Mouse (Mus musculus) MEL (cell line): ENCODE data around the gene Gm9964. TPM values are rescaled to one million over a fixed set of nuclear protein-coding genes. Genes with fewer than 3 reads are reported as not detected.

Experiments used
- DNase-seq: peaks from one replicate; pipeline ENCODE4 v3.0.0; 2011; ENCODE audit warnings: low read depth, low spot score
- H3K27ac ChIP-seq: 2 replicates; pipeline ENCODE4 v1.5.1; 2012; ENCODE audit warnings: low read depth, mild to moderate bottlenecking, control low read depth, low read length, moderate library complexity; ENCODE audit not compliant: control insufficient read depth
- H3K27me3 ChIP-seq, 2 experiments: fragments of 150-350 bp in 1 of 2; sonication (generic) in 1 of 2; 2 replicates each; pipeline ENCODE4 v1.6.1; 2012; ENCODE audit warnings: low read length in 2 of 2, mild to moderate bottlenecking in 2 of 2, improper control_type of control experiment in 1 of 2, moderate library complexity in 1 of 2; ENCODE audit not compliant: insufficient read depth in 2 of 2, control insufficient read depth in 1 of 2
- H3K36me3 ChIP-seq, 2 experiments: 2 replicates each; pipeline ENCODE4 v1.6.1; 2012 to 2014; ENCODE audit warnings: low read length in 2 of 2, improper control_type of control experiment in 1 of 2, inconsistent platforms in 1 of 2, mild to moderate bottlenecking in 1 of 2; ENCODE audit not compliant: insufficient read depth in 2 of 2, control insufficient read depth in 1 of 2
- H3K4me1 ChIP-seq, 2 experiments: fragments of 150-350 bp in 1 of 2; sonication (generic) in 1 of 2; 2 replicates each; pipeline ENCODE4 v1.6.1; 2012; ENCODE audit warnings: low read length in 2 of 2, improper control_type of control experiment in 1 of 2, mild to moderate bottlenecking in 1 of 2; ENCODE audit not compliant: insufficient read depth in 2 of 2, control insufficient read depth in 1 of 2
- H3K4me3 ChIP-seq, 2 experiments: fragments of 150-350 bp in 1 of 2; sonication (generic) in 1 of 2; 2 replicates each; pipeline ENCODE4 v1.5.1; 2012; ENCODE audit warnings: low read depth in 2 of 2, low read length in 2 of 2, mild to moderate bottlenecking in 2 of 2, moderate library complexity in 2 of 2, control low read depth in 1 of 2, improper control_type of control experiment in 1 of 2; ENCODE audit not compliant: control insufficient read depth in 1 of 2, insufficient read depth in 1 of 2
- H3K79me2 ChIP-seq: 2 replicates; pipeline ENCODE4 v1.6.1; 2012; ENCODE audit warnings: mild to moderate bottlenecking, low read length, moderate library complexity; ENCODE audit not compliant: control insufficient read depth, poor library complexity, insufficient read depth
- H3K9ac ChIP-seq: 2 replicates; pipeline ENCODE4 v1.6.1; 2012; ENCODE audit warnings: low read depth, mild to moderate bottlenecking, control low read depth, low read length, moderate library complexity; ENCODE audit not compliant: control insufficient read depth, poor library complexity, severe bottlenecking
- H3K9me3 ChIP-seq: fragments of 150-350 bp; sonication (generic); replicated peaks from 2 replicates; pipeline ENCODE4 v1.6.1; 2012; ENCODE audit warnings: mild to moderate bottlenecking, low read length, improper control_type of control experiment, moderate library complexity; ENCODE audit not compliant: insufficient read depth
- CHD1 ChIP-seq: IDR thresholded peaks from 2 replicates; pipeline ENCODE4 v1.6.1; 2012; ENCODE audit warnings: low read depth, mild to moderate bottlenecking, inconsistent platforms, low read length, improper control_type of control experiment
- GABPA ChIP-seq: IDR thresholded peaks from 2 replicates; pipeline ENCODE4 v1.6.1; 2012; ENCODE audit warnings: low read depth, mild to moderate bottlenecking, inconsistent platforms, low read length, improper control_type of control experiment, moderate library complexity
- KAT2A ChIP-seq: conservative IDR thresholded peaks from 2 replicates; pipeline ENCODE4 v1.6.1; 2012; ENCODE audit warnings: low read depth, low read length, improper control_type of control experiment, inconsistent platforms
- MAFK ChIP-seq: IDR thresholded peaks from 2 replicates; pipeline ENCODE4 v1.6.1; 2011; ENCODE audit warnings: low read depth, mild to moderate bottlenecking, low read length, improper control_type of control experiment, borderline replicate concordance
- MEF2A ChIP-seq: IDR thresholded peaks from 2 replicates; pipeline ENCODE4 v1.6.1; 2014; ENCODE audit warnings: low read depth, mild to moderate bottlenecking, inconsistent platforms, low read length, improper control_type of control experiment; ENCODE audit not compliant: poor library complexity, insufficient replicate concordance, severe bottlenecking; ENCODE audit errors: extremely low read depth
- MXI1 ChIP-seq: IDR thresholded peaks from 2 replicates; pipeline ENCODE4 v1.6.1; 2011; ENCODE audit warnings: mild to moderate bottlenecking, low read depth, low read length, improper control_type of control experiment
- NELFE ChIP-seq: IDR thresholded peaks from 2 replicates; pipeline ENCODE4 v1.6.1; 2011; ENCODE audit warnings: low read depth, low read length, improper control_type of control experiment
- NRF1 ChIP-seq: IDR thresholded peaks from 2 replicates; pipeline ENCODE4 v1.6.1; 2014; ENCODE audit warnings: low read depth, mild to moderate bottlenecking, inconsistent platforms, low read length, improper control_type of control experiment, moderate library complexity; ENCODE audit not compliant: poor library complexity, insufficient read depth, severe bottlenecking
- POLR2A ChIP-seq, 2 experiments: IDR thresholded peaks; 2 replicates each; pipeline ENCODE4 v1.6.1; 2011 to 2012; ENCODE audit warnings: low read length in 2 of 2, mild to moderate bottlenecking in 2 of 2, control low read depth in 1 of 2, improper control_type of control experiment in 1 of 2, low read depth in 1 of 2, moderate library complexity in 1 of 2; ENCODE audit not compliant: control insufficient read depth in 1 of 2, insufficient read depth in 1 of 2, poor library complexity in 1 of 2
- POLR2AphosphoS2 ChIP-seq: IDR thresholded peaks from 2 replicates; pipeline ENCODE4 v1.6.1; 2011; ENCODE audit warnings: low read length, improper control_type of control experiment
- POLR2AphosphoS5 ChIP-seq: IDR thresholded peaks from 2 replicates; pipeline ENCODE4 v1.6.1; 2012; ENCODE audit warnings: low read depth, borderline replicate concordance, mild to moderate bottlenecking, inconsistent platforms, low read length, moderate library complexity, mixed read lengths
- RCOR1 ChIP-seq: IDR thresholded peaks from 2 replicates; pipeline ENCODE4 v1.6.1; 2012; ENCODE audit warnings: low read depth, mild to moderate bottlenecking, inconsistent platforms, low read length, improper control_type of control experiment
- SIN3A ChIP-seq: IDR thresholded peaks from 2 replicates; pipeline ENCODE4 v1.6.1; 2012; ENCODE audit warnings: low read length, improper control_type of control experiment, inconsistent platforms
- SMC3 ChIP-seq: IDR thresholded peaks from 2 replicates; pipeline ENCODE4 v1.6.1; 2011; ENCODE audit warnings: low read depth, low read length, improper control_type of control experiment
- TAL1 ChIP-seq: IDR thresholded peaks from 2 replicates; pipeline ENCODE4 v1.6.1; 2012; ENCODE audit warnings: mild to moderate bottlenecking, inconsistent platforms, low read length, moderate library complexity, mixed read lengths
- TCF12 ChIP-seq: IDR thresholded peaks from 2 replicates; pipeline ENCODE4 v1.6.1; 2014; ENCODE audit warnings: low read depth, mild to moderate bottlenecking, inconsistent platforms, low read length, improper control_type of control experiment, moderate library complexity
- UBTF ChIP-seq: IDR thresholded peaks from 2 replicates; pipeline ENCODE4 v1.6.1; 2012; ENCODE audit warnings: low read depth, mild to moderate bottlenecking, inconsistent platforms, low read length, improper control_type of control experiment, moderate library complexity, borderline replicate concordance; ENCODE audit not compliant: insufficient read depth
- USF1 ChIP-seq: IDR thresholded peaks from 2 replicates; pipeline ENCODE4 v1.6.1; 2014; ENCODE audit warnings: low read depth, mild to moderate bottlenecking, inconsistent platforms, low read length, improper control_type of control experiment, moderate library complexity
- USF2 ChIP-seq, 2 experiments: IDR thresholded peaks; 2 replicates each; pipeline ENCODE4 v1.6.1; 2011 to 2012; ENCODE audit warnings: improper control_type of control experiment in 2 of 2, low read length in 2 of 2, borderline replicate concordance in 1 of 2, inconsistent platforms in 1 of 2, low read depth in 1 of 2, mild to moderate bottlenecking in 1 of 2; ENCODE audit not compliant: insufficient read depth in 1 of 2
- ZMIZ1 ChIP-seq: IDR thresholded peaks from 2 replicates; pipeline ENCODE4 v1.6.1; 2012; ENCODE audit warnings: low read depth, mild to moderate bottlenecking, inconsistent platforms, low read length, improper control_type of control experiment, moderate library complexity
- polyA plus RNA-seq, 2 experiments: library from polyadenylated mRNA; stranded (reverse) in 1 of 2; unstranded in 1 of 2; fragments of >175 nt in 1 of 2; fragments of >200 nt in 1 of 2; gene quantifications; 2 replicates each; pipeline versions ENCODE4 v1.2.1 to v1.2.4; 2012; ENCODE audit warnings: low replicate concordance in 2 of 2, low read depth in 1 of 2; ENCODE audit not compliant: insufficient read length in 2 of 2, insufficient read depth in 1 of 2, missing spikeins in 1 of 2
- total RNA-seq: library from RNA; depleted of rRNA; stranded (reverse); fragments of 300-350 nt; gene quantifications from 2 replicates; pipeline ENCODE4 v1.2.3, GENCODE M21; 2012

Gene Gm9964
- total and polyA plus RNA-seq, 3 experiments: not detected

GRCm38 (mm10) chr11:79288913-79289640 lies 7.6 kb downstream of the Gm9964 start:
- Histone ChIP-seq H3K4me3 (no peak overlapping the region), H3K79me2 (no peaks in the 10 kb centered on the region), H3K27me3 (no peaks in the 10 kb centered on the region), H3K9me3 (no peaks in the 10 kb centered on the region), H3K27ac (no peak overlapping the region), H3K4me1 (peaks cover 15 to 32% of the 10 kb centered on the region in 2 experiments), H3K36me3 (peaks cover 0 to 20% of the 10 kb centered on the region in 2 experiments; a peak in 2 of 4 replicates), H3K9ac (no peak overlapping the region)
- DNase-seq: no peak
- TF ChIP-seq RCOR1 (no peak), GABPA (no peak), MAFK (no peak), CHD1 (no peak), SMC3 (no peak), TCF12 (no peak), POLR2AphosphoS2 (no peak), KAT2A (no peak), POLR2AphosphoS5 (no peak), NRF1 (no peak), ZMIZ1 (no peak), MEF2A (no peak), USF1 (no peak), MXI1 (no peak), NELFE (no peak), UBTF (no peak)

DNA sequence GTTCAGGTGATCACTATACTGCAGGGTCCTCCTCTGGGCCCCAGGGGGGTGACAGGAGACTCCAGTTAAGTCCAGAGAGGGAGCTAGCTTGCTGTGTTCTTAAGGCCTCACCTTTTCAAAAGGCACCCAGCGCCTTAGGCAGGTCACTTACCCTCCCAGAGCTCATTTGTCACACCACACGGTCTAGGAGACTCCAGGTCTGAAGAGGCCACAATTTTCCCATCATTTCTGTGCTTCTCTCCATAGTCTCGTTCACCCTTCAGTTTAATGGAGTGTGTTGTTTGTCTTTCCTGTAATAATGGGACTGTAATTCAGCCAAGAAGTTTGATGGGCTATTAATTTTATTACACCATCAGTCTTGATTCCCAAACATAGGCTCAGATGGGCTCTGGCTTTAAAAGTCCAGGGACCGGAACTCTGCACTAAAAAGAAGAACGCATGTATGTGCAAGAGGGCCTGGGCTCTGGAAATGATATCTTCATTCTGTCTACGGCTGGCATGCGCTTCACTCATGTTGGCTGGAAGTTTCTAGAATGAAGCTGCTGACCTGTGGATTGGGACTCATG lies 8.3 kb downstream of the Gm9964 start:
- no peak for DNase-seq
- Histone ChIP-seq H3K36me3 (peaks cover 0 to 20% of the 10 kb centered on the region in 2 experiments; a peak in 2 of 4 replicates), H3K9me3 (no peaks in the 10 kb centered on the region), H3K4me3 (no peak overlapping the region), H3K4me1 (peaks cover 15 to 32% of the 10 kb centered on the region in 2 experiments), H3K27me3 (no peaks in the 10 kb centered on the region), H3K9ac (no peak overlapping the region), H3K79me2 (no peaks in the 10 kb centered on the region), H3K27ac (peak overlapping the region; percentile 96)
- TF ChIP-seq CHD1 (no peak), MXI1 (no peak; the same call in 1 of the 2 replicates), NELFE (no peak), TAL1 (no peak), POLR2A (IDR thresholded peaks at IDR 0.05; ENCODE audit: control insufficient read depth in 1 of 2, insufficient read depth in 1 of 2, low read depth in 1 of 2, low read length in 2 of 2, poor library complexity in 1 of 2) (no peak), GABPA (no peak), USF2 (IDR thresholded peaks at IDR 0.05; ENCODE audit: borderline replicate concordance in 1 of 2, insufficient read depth in 1 of 2, low read depth in 1 of 2, low read length in 2 of 2) (no peak), UBTF (no peak), SIN3A (no peak), MEF2A (no peak)
